Mouse (Mus musculus): Measurements from ENCODE around the gene Casq2.

Casq2 gene

DNA sequence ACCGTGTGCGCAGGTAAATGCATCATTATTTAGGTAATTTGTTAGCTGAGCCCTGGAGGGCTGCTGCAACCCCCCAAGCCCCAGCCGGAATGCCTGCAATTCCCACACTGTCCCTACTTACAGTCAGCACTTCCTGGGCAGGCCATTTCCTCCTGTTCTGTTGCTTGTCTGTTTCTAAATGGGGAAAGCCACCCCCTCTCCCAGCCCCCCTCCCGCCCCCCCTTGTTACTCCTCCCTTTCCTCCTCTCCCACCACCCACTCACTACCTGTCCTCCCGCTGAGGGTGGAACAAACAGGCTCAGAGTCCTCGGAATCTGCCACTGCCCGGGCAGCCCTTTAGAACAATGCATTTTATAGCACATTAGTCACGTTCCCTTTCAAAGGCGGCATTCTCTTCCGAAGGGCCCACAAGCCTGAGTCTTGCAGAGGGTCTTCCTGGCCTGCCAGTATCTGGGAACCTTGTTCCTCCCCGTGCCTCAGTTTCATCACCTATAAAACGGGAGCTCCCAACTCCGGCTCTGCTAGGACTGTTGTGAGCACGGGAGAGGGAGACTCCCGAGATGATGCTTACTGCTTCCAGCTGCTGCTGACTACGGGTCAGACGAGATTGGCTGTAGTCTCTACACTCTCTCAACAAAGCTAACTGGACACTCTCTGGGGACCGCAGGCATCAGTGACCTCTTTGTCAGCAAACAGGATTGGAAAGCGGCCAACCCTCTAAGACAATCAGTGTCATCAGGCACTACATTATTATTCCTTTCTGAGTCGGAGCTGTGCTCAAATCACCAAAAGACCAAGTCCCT is 107.5 kb downstream of the Casq2 start:
- no peak for DNase-seq (ENCODE audit: low read depth, low spot score)

DNA sequence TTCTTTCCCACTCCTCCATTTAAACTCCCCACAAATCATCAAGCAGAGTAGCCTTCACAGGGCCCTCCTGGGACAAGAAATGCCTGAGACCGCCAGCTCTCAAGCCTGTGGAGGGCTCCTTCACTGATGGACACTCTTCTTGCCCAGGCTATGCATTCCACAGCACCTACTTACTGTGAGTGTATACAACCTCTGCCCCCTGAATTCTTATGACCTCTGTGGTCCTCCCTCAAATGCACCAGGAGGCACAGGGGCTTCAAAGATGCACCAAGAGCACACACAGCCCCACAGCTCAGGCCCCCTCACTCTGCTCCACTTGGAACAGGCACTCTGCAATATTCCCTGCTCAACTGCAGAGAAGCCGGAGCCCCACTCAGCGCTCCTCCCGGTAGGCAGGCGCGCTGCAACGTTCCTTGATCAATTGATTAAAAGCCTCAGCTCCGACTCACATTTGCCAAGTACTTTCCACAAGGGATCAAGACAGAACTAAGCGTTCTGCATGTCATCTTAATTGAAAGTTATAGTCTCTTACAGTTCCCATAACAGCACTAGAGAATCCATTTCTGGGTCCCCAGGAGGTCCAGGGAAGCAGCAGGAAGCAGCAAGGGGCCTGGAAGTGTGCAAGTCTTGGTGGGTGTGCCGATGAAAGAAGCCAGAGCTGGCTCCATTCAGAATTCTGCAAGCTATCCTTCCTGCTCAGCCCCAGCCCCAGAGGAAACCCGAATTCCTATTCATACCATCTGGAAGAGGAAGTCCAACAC is 108.3 kb downstream of the Casq2 start:
- no peak for DNase-seq (ENCODE audit: low read depth, low spot score)

DNA sequence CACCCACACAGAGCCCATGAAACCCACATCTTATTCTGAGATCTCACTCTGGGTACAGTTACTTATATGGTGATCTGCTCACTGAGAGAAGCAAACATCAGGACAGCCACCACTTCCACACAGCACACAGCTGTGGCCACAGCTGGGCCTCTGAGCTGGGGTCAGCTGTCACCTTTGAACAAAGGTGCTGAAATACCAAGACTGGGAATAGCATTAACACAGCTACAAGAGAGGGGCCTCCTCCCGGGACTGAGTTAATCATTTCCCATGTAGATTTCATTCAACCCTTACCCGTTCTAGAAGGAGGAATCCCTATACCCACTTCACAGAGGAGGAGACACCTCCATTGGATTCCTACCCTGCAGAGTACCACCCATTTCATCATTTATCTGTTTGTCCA is 109.5 kb downstream of the Casq2 start:
- DNase-seq (ENCODE audit: low read depth, low spot score): no peak
